Mouse (Mus musculus) erythroid progenitor cell, adult 5-6 weeks (primary cell): Measurements from ENCODE around the gene Ucp3. TPM values are rescaled to one million over a fixed set of nuclear protein-coding genes. Genes with fewer than 3 reads are reported as not detected.
A peak's percentile ranks its signal among the peaks of the same experiment; 100 is the strongest.
"Not testable (repeated sequence)": the region's sequence is repeated elsewhere in the genome, so short reads cannot be mapped to it uniquely, and the experiment has no call there.

Source experiments
- ATAC-seq: replicated peaks from 2 replicates; pipeline ENCODE4 v1.8.0; 2016; ENCODE audit warnings: moderate number of reproducible peaks, mild to moderate bottlenecking, moderate TSS enrichment, inconsistent platforms; ENCODE audit not compliant: poor library complexity, low FRiP score, severe bottlenecking
- total RNA-seq, 2 experiments: library from RNA; stranded (forward) in 1 of 2; stranded (reverse) in 1 of 2; fragments of 150-400 nt in 1 of 2; fragments of 186-747, 209-891 nt in 1 of 2; gene quantifications; 2 replicates each; pipeline versions ENCODE4 v1.2.3 to v1.2.4; 2015 to 2017; ENCODE audit warnings: low replicate concordance in 2 of 2

Ucp3 gene
- total RNA-seq, 2 experiments from 2014 or later, result not detected

- ATAC-seq, result no peak
Observed at GRCm38 (mm10) chr7:100470796-100471406, 1.9 kb upstream of the Ucp3 start.

DNA sequence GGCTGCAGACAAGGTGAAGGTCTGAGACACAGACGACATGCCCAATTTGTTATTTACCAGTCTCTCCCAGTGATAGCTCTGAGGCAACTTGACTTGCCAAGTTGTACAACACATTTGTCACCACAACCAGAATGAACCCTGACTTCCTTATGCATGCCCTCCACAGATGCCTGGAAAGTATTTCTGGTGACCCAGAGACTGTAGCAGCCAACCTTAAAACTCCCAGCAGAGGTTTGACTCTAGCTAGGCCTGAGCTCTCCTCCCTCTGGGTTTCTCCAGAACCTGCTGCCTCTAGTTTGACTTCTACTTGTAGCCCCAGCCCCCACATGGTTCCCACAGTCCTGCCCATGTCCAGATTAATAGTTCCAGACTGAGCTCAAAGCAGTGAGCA lies 1.4 kb upstream of the Ucp3 start:
- no peak for ATAC-seq

- ATAC-seq, result no peak
Observed at GRCm38 (mm10) chr7:100473846-100474454, 1.2 kb downstream of the Ucp3 start.

GRCm38 (mm10) chr7:100474680-100475079 lies 1.9 kb downstream of the Ucp3 start:
- ATAC-seq, result 0 out of 2 replicates have a peak, but pooled peaks have one; percentile 17

GRCm38 (mm10) chr7:100479100-100479822 lies 6.5 kb downstream of the Ucp3 start:
- no peak for ATAC-seq

- no peak for ATAC-seq
Observed at GRCm38 (mm10) chr7:100479823-100480164, 7.0 kb downstream of the Ucp3 start.

GRCm38 (mm10) chr7:100480175-100480574 lies 7.4 kb downstream of the Ucp3 start:
- no peak for ATAC-seq

DNA sequence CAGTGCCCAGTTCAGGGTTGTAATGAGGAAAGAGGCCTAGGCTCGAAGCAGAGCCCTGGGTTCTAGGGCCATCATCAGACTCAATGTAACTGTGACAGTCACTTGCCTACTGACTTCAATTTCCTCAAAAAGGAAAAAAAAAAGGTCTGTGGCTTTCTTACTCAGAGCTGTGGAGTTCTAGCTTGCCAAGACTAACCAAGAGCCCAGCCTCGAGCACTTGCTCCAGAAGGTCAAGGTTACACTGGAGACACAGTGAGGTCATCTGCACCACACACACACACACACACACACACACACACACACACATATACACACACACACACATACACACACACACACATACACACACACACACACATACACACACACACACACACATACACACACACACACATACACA lies 9.3 kb downstream of the Ucp3 start:
- not testable (repeated sequence) for ATAC-seq

- ATAC-seq, result no peak
Observed at GRCm38 (mm10) chr7:100484493-100484892, 11.7 kb downstream of the Ucp3 start.

DNA sequence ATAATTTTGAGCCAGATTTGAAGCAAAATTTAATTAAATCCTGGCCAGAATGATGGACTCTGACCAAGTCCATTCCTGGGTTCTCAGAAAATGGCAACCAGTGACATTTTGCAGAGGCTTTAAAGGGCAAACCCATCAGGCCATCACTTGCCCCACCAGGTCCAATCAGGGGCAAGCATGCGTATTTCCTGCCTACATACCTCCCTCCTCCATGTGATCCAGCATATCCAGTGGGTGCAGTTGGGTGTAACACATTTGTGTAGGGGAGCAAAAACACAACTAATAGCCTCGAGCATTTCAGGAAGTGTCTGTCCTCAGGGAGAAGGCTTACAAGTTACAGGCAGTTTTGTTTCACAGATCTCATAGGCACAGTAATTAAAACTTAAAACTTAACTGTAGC lies 14.5 kb downstream of the Ucp3 start:
- no peak for ATAC-seq

GRCm38 (mm10) chr7:100488474-100489048 lies 15.8 kb downstream of the Ucp3 start:
- ATAC-seq, result no peak

- ATAC-seq, result peak; percentile 56
Observed at GRCm38 (mm10) chr7:100492391-100493116, 19.8 kb downstream of the Ucp3 start.

GRCm38 (mm10) chr7:100493117-100493483 lies 20.3 kb downstream of the Ucp3 start, which contains the start of gene Ucp2:
Gene Ucp2, plus strand, starts transcription at chr7:100493337.
- peak; percentile 77 for ATAC-seq

- peak; percentile 11; the same call in 1 of the 2 replicates for ATAC-seq
Observed at GRCm38 (mm10) chr7:100493484-100494414, 21.0 kb downstream of the Ucp3 start.

DNA sequence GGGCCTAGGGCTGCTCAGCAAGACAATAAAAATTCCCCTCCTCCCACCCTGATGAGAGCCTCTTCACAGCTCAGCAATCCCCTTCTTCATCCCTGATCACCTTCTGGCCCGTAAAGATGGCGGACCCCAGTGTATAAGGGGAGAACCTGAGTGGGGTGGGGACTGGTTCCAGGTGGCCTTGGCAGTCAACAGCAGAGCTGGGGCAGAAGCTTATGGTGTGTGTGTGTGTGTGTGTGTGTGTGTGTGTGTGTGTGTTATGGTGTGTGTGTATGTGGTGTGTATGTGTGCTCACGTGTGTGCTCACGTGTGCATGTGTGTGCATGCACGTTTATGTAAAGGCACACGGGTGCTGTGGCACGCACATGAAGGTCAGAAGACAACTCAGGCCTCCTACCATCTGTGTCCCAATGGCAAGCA lies 21.6 kb downstream of the Ucp3 start:
- no peak for ATAC-seq

- no peak for ATAC-seq
Observed at GRCm38 (mm10) chr7:100495042-100495441, 22.3 kb downstream of the Ucp3 start.

DNA sequence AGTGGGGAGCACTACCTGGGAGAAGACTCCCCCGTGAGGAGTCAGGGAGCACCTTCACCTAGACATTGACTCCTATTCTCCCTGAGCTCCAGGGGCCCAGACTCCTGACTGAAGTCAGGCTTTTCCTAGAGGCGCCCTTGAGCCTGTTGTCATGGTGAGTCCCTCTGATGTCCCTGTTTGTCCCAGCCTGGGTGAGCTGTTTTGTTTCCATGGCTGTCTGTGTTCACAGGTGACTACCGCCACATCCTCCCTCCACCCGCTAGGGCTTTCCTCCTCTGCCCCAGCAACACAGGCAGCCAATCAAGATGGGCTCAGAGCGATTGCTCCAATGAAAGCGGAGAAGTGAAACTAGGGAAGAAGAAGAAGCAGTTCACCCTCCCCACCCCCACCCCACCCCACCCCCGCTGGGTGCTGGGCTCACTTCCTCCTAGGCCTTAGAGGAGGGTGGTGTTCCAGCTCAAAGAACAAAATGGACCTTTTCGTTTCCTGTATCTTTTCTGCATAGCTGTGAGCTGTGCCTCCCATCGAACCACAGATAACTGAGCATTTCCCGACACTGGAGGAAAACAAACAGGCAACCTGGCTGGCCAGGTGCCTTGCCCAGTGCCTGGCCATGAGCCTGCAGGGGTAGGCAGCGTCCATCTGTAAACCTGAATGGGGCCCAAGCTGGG lies 22.9 kb downstream of the Ucp3 start:
- peak; percentile 28; the same call in 1 of the 2 replicates for ATAC-seq

DNA sequence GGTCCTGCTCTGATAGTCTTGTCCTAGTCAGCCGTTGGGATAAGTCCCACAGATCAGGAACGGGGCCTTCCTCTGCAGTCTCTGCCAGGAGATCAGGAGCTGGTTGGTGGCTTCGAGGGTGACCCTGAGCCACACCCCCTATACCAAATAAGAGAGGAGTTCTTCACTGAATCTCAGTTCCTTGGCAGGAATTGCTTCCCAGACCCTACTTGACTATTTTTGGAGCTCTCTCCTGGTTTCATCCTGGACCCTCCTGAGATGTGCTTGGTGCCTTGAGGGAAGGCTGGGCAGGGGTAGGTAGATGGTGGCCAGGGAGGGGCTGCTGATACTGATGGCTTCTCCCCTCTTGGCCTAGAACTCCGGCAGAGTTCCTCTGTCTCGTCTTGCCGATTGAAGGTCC lies 23.6 kb downstream of the Ucp3 start:
- ATAC-seq, result no peak

DNA sequence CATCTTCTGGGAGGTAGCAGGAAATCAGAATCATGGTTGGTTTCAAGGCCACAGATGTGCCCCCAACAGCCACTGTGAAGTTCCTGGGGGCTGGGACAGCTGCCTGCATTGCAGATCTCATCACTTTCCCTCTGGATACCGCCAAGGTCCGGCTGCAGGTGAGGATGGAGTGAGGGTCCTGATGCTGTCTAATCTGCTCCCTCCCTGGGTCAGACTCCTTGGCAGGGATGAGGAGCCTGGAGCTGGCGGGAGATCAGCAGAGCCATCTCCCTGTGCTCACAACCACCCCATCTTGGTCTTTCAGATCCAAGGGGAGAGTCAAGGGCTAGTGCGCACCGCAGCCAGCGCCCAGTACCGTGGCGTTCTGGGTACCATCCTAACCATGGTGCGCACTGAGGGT lies 24.0 kb downstream of the Ucp3 start:
- ATAC-seq, result no peak
